Mouse (Mus musculus) intestine, postnatal 0 days (tissue): ENCODE data around the gene Ciita. TPM values are rescaled to one million over a fixed set of nuclear protein-coding genes. Genes with fewer than 3 reads are reported as not detected.

Experiments
- ATAC-seq: fragments of 200-750 bp; cut with Nextera tagmentation; 2 replicates; pipeline ENCODE4 v1.8.0; 2017; ENCODE audit warnings: mild to moderate bottlenecking, moderate TSS enrichment, moderate library complexity
- H3K27ac ChIP-seq: fragments of 300-500 bp; sonication (generic); 2 replicates; pipeline ENCODE4 v1.5.1; 2014; ENCODE audit warnings: mild to moderate bottlenecking, low read depth, low read length, moderate library complexity
- H3K27me3 ChIP-seq: fragments of 300-500 bp; sonication (generic); replicated peaks from 2 replicates; pipeline ENCODE4 v1.6.1; 2014; ENCODE audit warnings: low read length, mixed read lengths; ENCODE audit not compliant: control insufficient read depth, insufficient read depth
- H3K36me3 ChIP-seq: fragments of 300-500 bp; sonication (generic); 2 replicates; pipeline ENCODE4 v1.6.1; 2014; ENCODE audit warnings: mild to moderate bottlenecking, moderate library complexity; ENCODE audit not compliant: control insufficient read depth, insufficient read depth
- H3K4me1 ChIP-seq: fragments of 300-500 bp; sonication (generic); replicated peaks from 2 replicates; pipeline ENCODE4 v1.6.1; 2014; ENCODE audit warnings: antibody characterized with exemption, low read length, mixed read lengths; ENCODE audit not compliant: control insufficient read depth, insufficient read depth
- H3K4me2 ChIP-seq: fragments of 300-500 bp; sonication (generic); replicated peaks from 2 replicates; pipeline ENCODE4 v1.6.1; 2014; ENCODE audit warnings: low read depth, mild to moderate bottlenecking, moderate library complexity
- H3K4me3 ChIP-seq: fragments of 300-500 bp; sonication (generic); 2 replicates; pipeline ENCODE4 v1.5.1; 2014; ENCODE audit warnings: low read depth, low read length
- H3K9ac ChIP-seq: fragments of 300-500 bp; sonication (generic); 2 replicates; pipeline ENCODE4 v1.6.1; 2014; ENCODE audit warnings: mild to moderate bottlenecking, low read depth, low read length
- H3K9me3 ChIP-seq: fragments of 300-500 bp; sonication (generic); 2 replicates; pipeline ENCODE4 v1.6.1; 2016; ENCODE audit warnings: mixed run types; ENCODE audit not compliant: control insufficient read depth
- CTCF ChIP-seq: sonication (generic); IDR thresholded peaks from 2 replicates; pipeline ENCODE4 v1.5.1; 2016; ENCODE audit warnings: low read depth, mild to moderate bottlenecking, control low read depth, antibody characterized with exemption, moderate library complexity
- WGBS: fragments of 180-500 bp; shearing (Covaris S2); extraction: QIAGEN DNeasy Blood & Tissue Kit; methylation state at CpG from one replicate; pipeline ENCODE4 v1.1.7; 2014; 5-methylcytosine and 5-hydroxymethylcytosine counted together
- polyA plus RNA-seq: library from polyadenylated mRNA; unstranded; fragments of >200 nt; fragmentation: Nextera tagmentation; extraction: Ambion mirVana; gene quantifications from 2 replicates; pipeline ENCODE4 v1.2.1, GENCODE M21; 2015

Gene Ciita
- polyA plus RNA-seq, 1 experiment from 2014 or later = 0.42 TPM

DNA sequence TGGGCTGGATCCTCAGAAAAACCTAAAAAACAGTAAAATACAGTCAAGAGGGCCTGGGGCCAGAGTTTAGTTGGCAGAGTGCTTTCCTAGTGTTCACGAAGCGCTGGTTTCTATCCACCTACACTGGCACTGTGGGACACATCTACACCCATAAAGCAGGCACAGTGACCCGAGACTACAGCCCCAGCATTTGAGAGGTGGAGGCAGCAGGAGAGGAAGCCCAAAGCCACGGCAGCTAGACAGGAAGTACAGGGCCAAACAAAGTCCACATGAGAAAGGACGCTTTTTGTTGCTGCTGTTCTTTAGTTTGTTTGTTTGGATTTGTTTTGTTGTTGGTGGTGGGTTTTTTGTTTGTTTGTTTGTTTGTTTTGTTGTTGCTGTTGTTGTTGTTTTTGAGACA is 56.5 kb downstream of the Ciita start:
- Histone ChIP-seq H3K9me3 (no peaks in the 10 kb centered on the region), H3K4me3 (no peak overlapping the region), H3K9ac (no peak overlapping the region), H3K36me3 (peaks cover 5% of the 10 kb centered on the region; the same call in 1 of the 2 replicates), H3K4me2 (no peak overlapping the region), H3K27me3 (no peaks in the 10 kb centered on the region), H3K27ac (no peak overlapping the region), H3K4me1 (peaks cover 7% of the 10 kb centered on the region; the same call in 1 of the 2 replicates)
- ATAC-seq = no peak
- no peak for TF ChIP-seq CTCF
- 71% methylated on average over 5 of the region's 5 CpGs for WGBS

GRCm38 (mm10) chr16:10536961-10537360 is 57.1 kb downstream of the Ciita start:
- no peak overlapping the region for H3K27ac ChIP-seq
- TF ChIP-seq CTCF = no peak
- H3K4me2 ChIP-seq = no peak overlapping the region
- H3K9ac ChIP-seq = no peak overlapping the region
- H3K4me3 ChIP-seq = no peak overlapping the region
- ATAC-seq = no peak
- H3K27me3 ChIP-seq = no peaks in the 10 kb centered on the region
- WGBS = 83% methylated on average over 3 of the region's 3 CpGs
- H3K9me3 ChIP-seq = no peaks in the 10 kb centered on the region
- H3K36me3 ChIP-seq = peaks cover 5% of the 10 kb centered on the region; the same call in 1 of the 2 replicates
- peaks cover 7% of the 10 kb centered on the region; the same call in 1 of the 2 replicates for H3K4me1 ChIP-seq

DNA sequence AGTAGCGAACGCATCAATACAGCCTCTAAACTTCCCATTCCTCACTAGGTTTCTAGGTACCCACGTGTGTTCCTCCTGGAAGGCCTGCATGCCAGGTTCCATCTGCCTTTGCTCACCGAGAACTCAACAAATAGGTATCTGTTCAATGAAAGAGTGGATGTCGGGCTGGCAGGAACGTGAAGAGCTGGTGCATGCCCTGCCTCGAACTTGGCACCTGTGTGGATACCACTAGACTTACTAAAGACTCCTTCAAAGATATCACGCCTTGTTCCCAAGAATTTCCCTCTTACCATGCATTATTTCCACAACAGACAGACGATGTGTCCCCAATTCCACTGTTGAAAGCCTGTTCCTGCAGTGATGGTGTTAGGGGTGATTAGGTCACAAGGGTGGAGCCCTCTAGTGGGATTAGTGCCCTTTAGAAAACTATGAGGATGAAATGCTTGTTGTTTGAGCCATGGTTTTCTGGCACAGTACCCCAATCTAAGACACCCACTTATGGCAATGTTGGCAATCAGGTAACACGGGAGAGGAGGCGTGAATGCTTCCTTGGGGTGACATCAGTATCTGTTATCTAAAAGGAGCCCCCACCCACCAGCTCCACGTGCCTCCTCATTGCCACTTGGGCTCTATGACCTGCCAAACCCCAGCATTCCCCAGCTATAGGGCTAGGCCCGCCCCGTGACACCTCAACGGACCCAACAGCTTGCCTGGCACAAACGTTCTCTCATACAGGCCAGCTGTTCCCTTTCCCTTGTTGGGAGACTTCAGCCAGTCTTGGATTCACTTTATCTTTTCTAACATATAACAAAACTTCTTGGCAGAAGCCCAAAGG is 61.1 kb downstream of the Ciita start:
- H3K27me3 ChIP-seq = no peaks in the 10 kb centered on the region
- H3K4me3 ChIP-seq = peak overlapping the region; percentile 74
- peak overlapping the region; percentile 100 for H3K4me2 ChIP-seq
- no peak for ATAC-seq
- H3K27ac ChIP-seq = no peak overlapping the region
- 65% methylated on average over 16 of the region's 16 CpGs for WGBS
- H3K4me1 ChIP-seq = peaks cover 12% of the 10 kb centered on the region; the same call in 1 of the 2 replicates
- H3K9me3 ChIP-seq = no peaks in the 10 kb centered on the region
- H3K9ac ChIP-seq = peak overlapping the region; percentile 71; the same call in 1 of the 2 replicates
- TF ChIP-seq CTCF = peak; percentile 24; the same call in 1 of the 2 replicates
- H3K36me3 ChIP-seq = peaks cover under 1% of the 10 kb centered on the region; the same call in 1 of the 2 replicates

DNA sequence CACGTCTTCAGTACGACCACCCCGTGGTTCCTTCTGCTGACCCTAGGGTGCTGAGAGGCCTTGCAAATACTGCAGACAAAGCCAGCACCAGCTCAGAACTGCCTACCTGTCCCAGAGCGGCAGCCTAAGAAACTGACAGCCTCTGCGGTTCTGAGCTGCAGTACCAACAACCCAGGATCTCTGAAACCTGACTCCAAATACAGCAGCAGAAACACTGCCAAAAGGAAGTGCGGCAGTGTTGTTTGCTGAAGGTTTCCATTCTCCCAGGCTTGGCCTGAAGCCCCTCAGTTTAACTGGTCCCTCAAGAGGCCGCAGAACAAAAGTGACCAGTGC is 61.7 kb downstream of the Ciita start:
- Histone ChIP-seq H3K4me1 (peaks cover 18% of the 10 kb centered on the region; the same call in 1 of the 2 replicates), H3K9ac (peak overlapping the region; percentile 71), H3K27ac (no peak overlapping the region), H3K9me3 (no peaks in the 10 kb centered on the region), H3K4me3 (peak overlapping the region; percentile 74), H3K36me3 (no peaks in the 10 kb centered on the region), H3K4me2 (peak overlapping the region; percentile 100), H3K27me3 (no peaks in the 10 kb centered on the region)
- no peak for TF ChIP-seq CTCF
- no peak for ATAC-seq
- 21% methylated on average over 7 of the region's 7 CpGs for WGBS

- no peaks in the 10 kb centered on the region for H3K36me3 ChIP-seq
- peak overlapping the region; percentile 100 for H3K4me2 ChIP-seq
- no peaks in the 10 kb centered on the region for H3K27me3 ChIP-seq
- 4% methylated on average over 22 of the region's 22 CpGs for WGBS
- peak overlapping the region; percentile 74 for H3K4me3 ChIP-seq
- H3K4me1 ChIP-seq = peaks cover 18% of the 10 kb centered on the region; the same call in 1 of the 2 replicates
- ATAC-seq = no peak
- H3K9me3 ChIP-seq = no peaks in the 10 kb centered on the region
- H3K27ac ChIP-seq = no peak overlapping the region
- peak overlapping the region; percentile 71 for H3K9ac ChIP-seq
- TF ChIP-seq CTCF = no peak
Observed at GRCm38 (mm10) chr16:10542266-10542665, 62.4 kb downstream of the Ciita start.

- H3K4me2 ChIP-seq = peak within 1 kb of the TSS; percentile 100
- H3K4me1 ChIP-seq = peaks cover 18% of the 10 kb centered on the region; the same call in 1 of the 2 replicates
- peak within 1 kb of the TSS; percentile 71 for H3K9ac ChIP-seq
- H3K27me3 ChIP-seq = no peaks in the 10 kb centered on the region
- under 1% methylated on average over 51 of the region's 61 CpGs for WGBS
- peak; percentile 88 for ATAC-seq
- no peak within 1 kb of the TSS for H3K27ac ChIP-seq
- no peaks in the 10 kb centered on the region for H3K9me3 ChIP-seq
- H3K4me3 ChIP-seq = peak within 1 kb of the TSS; percentile 74
- H3K36me3 ChIP-seq = no peaks in the 10 kb centered on the region
- TF ChIP-seq CTCF = peak; percentile 53
Observed at GRCm38 (mm10) chr16:10542698-10543365, 63.0 kb downstream of the Ciita start, which contains the start of gene Dexi. Dexi (minus strand) TSS chr16:10543054.
